Mouse (Mus musculus) heart, adult 8-10 months (tissue): ENCODE results near the gene Fryl. TPM values are rescaled to one million over a fixed set of nuclear protein-coding genes. Genes with fewer than 3 reads are reported as not detected.
"Not testable (repeated sequence)": the region's sequence is repeated elsewhere in the genome, so short reads cannot be mapped to it uniquely, and the experiment has no call there.

Experiments used
- DNase-seq: peaks from one replicate; pipeline ENCODE4 v3.0.0; 2022; ENCODE audit warnings: low spot score
- total RNA-seq, 4 experiments: library from RNA; stranded (reverse); gene quantifications; 2 replicates each; pipeline ENCODE4 v1.2.4; 2022

The Fryl gene
- total RNA-seq, 4 experiments from 2014 or later = 32.7 to 38.8 (median 35.1) TPM

DNA sequence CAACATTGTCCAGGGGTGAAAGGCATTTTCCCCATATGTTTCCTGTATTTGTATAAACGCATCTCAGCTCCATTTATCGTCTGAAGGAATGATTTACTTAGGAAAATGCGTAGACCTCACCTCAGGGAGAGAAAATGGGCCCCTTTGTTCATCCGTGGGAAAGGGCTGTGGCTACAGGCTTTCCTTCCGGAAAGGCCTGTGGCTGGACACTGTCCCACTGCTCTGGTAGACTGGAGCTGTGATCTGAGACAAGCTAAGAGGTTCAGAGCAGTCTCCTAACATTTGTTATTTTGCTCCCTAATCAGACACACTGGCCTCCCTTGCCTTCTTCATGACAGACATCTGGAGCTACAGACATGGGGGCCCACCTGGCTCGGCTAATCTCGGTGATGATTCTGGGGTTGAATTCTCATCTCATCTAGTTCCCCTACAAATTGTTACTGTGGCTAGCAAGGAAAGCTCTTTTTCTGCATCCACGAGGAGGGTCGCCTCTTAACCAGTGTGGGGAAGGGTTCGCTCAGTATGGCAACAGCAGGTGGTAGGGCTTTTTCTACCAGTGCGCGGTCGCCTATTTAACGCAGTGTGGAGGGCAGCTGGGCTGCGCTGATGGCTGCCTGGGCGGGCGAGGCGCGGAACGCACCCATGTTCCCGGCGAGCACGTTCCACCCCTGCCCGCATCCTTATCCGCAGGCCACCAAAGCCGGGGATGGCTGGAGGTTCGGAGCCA, 243.4 kb downstream of the Fryl start:
- not testable (repeated sequence) for DNase-seq

DNA sequence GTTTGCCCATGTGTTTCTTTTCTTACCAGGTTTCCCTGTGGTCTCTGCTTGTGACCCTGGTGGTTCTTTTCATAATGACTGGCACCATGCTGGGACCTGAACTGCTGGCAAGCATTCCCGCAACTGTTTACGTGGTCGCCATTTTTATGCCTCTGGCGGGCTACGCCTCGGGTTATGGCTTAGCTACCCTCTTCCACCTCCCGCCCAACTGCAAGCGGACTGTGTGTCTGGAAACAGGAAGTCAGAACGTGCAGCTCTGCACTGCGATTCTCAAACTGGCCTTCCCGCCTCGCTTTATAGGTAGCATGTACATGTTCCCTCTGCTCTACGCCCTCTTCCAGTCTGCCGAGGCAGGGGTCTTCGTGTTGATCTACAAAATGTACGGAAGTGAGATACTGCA, 244.6 kb downstream of the Fryl start:
- DNase-seq = not testable (repeated sequence)

GRCm38 (mm10) chr5:73008230-73008629, 248.2 kb downstream of the Fryl start:
- DNase-seq = not testable (repeated sequence)

DNA sequence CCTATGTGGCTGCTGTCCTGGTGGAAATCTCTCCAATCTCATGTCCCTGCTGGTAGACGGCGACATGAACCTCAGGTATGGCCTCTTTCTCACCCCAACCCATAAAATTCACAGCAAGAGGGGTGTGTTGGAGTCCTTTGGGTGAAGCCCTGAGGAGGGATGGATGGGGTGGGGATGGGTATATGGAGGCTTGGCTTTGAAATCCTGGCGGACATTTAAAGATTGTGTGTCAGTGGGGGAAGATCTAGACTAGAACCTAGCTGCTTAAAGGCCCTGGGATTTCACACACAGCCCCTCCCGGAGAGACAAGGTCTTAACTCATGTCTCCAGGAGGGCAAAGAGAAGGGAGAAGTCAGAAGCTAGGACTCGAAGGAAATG, 248.8 kb downstream of the Fryl start:
- DNase-seq = no peak

DNA sequence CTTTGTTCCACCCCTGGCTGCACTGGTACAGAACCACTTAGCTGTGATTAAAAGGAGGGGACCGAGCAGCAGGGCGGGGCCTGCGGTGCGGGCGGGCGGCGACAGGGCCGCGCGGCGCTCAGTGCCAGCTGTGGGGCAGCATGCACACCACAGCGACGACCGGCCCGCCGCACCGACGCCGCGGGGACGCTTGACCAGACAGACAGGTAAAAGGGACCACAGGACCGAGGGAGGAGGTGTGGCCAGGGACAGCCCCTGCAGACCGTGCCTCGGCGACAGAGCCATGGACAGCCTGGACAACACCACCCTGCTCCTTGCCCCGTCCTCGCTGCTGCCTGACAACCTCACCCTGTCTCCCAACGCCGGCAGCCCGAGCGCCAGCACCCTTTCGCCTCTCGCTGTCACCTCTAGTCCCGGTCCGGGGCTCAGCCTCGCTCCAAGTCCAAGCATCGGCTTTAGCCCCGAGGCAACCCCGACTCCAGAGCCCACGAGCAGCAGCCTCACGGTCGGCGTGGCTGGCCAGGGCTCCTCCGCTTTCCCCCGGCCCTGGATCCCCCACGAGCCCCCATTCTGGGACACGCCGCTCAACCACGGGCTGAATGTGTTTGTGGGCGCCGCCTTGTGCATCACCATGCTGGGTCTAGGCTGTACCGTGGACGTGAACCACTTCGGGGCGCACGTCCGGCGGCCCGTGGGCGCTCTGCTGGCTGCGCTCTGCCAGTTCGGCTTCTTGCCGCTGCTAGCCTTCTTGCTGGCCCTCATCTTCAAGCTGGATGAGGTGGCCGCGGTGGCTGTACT, 249.4 kb downstream of the Fryl start, which contains the start of gene Slc10a4:
TSS of gene Slc10a4 (plus strand) at position 100 of the 798 bp plus-strand sequence.
- DNase-seq = no peak

DNA sequence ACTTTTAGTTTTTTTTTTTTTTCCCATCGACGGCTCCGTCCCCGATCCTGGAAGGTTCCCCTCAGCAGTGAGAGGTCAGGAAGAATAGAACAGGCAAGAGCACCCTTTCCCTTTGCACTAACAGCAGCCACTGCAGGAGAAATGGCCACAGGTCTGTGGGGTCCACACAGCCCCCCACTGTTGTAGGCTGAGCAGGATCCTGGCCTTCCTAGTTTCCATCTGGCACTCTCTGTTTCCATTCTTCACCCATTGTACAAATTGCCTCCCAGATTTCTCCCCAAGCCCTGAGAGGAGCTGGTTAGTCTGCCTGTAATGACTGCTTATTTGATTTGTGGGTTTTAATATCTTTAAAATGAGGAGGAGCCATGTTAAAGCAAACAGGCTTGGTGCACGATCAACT, 252.4 kb downstream of the Fryl start:
- DNase-seq = no peak

- DNase-seq = not testable (repeated sequence)
These were observed 257.9 kb downstream of the Fryl start for GRCm38 (mm10) chr5:72998546-72998945.

- no peak for DNase-seq
These were observed 261.0 kb downstream of the Fryl start for GRCm38 (mm10) chr5:72995379-72995778.

DNA sequence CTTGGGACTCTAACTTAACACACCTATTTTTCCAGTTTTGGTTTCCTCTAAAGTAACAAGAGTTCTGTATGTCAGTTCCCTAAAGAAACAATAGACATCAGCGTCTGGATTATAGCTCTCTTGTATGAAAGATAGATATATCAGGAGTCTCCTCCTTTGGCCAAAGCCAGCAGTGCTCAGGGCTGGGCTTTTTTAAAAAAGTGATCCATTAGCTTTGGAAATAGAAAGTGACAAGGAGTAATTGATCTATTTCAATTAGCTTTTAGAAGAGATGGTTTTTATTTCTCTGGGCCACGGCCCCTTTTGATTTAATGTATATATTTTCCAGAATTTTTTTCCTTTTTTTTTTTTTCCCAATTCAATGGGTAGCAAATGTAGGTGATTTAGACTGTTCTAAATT, 261.5 kb downstream of the Fryl start:
- no peak for DNase-seq

- DNase-seq = no peak
These were observed 262.0 kb downstream of the Fryl start for GRCm38 (mm10) chr5:72994424-72994823.

DNA sequence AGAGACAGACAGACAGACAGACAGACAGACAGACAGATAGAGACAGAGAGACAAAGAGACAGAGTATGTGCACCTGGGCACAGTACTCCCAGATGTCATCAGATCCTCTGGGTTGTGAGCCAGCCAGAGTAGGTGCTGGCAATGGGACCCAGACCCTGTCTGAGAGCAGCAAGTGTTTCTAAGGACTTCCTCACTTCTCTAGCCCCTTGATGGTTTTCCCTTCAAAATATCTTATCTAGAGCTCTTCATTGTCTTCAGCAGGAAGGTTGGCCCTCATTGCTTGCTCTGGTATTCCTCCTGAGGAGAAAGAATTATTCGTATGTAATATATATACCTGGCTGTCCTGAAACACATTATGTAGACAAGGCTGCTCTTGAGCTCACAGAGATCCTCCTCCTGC, 263.9 kb downstream of the Fryl start:
- no peak for DNase-seq

DNA sequence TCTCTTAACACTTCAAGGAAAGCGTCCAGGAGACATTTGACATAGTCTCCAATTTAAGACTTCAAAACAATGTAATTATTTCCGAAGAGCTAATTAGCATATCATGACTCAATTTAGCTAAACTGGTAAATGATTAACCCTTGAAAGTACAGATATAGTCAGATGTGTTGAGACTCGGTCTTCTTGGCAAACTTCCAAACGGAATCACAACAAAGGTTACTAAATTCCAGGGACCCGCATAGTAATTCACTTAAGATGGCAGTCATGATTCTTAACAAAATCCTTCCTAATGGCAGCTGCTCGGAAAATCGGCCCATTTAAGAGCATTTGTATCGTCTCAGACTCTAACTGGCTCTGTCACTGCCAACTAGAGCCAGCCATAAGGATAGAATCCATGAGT, 266.7 kb downstream of the Fryl start:
- DNase-seq = no peak

- no peak for DNase-seq
These were observed 268.6 kb downstream of the Fryl start for GRCm38 (mm10) chr5:72987786-72988185.

- DNase-seq = peak; percentile 44
These were observed 272.3 kb downstream of the Fryl start for GRCm38 (mm10) chr5:72984091-72984490.

DNA sequence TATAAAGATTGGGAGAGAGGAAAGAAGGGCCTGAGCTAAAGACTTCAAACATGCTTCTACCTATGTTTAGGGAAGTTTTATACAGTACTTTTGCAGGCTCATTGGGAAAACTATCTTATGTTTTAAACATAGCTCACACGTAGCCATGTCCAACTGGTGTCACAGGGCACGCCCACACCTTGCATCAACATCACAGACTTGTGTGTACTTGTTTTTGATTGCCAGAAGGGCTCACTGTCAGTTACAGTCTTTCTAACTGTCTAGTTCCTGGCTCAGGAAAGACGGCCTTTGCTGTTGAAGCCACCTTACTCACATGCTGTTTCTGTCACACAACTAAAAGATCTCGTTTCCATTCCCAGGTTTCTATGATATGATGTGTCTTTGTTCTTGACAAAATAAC, 279.9 kb downstream of the Fryl start:
- DNase-seq = no peak

DNA sequence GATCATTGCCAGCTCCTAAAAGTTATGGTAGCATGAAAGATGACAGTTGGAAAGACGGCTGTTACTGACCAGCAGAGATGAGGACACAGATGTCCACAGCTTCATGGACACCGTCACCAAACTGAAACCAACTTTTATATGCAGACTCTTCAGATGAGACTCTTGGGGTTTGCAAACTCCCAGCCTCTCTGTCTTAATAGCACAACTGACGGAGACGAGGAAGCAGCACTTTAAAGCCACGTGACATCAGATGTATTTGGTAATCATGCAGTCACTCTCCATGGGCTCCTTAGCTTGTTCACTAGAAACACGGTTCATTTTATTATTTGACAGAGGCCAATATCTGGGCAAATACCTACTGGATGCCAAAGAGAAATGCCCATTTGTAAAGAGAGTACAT, 280.4 kb downstream of the Fryl start:
- no peak for DNase-seq

DNA sequence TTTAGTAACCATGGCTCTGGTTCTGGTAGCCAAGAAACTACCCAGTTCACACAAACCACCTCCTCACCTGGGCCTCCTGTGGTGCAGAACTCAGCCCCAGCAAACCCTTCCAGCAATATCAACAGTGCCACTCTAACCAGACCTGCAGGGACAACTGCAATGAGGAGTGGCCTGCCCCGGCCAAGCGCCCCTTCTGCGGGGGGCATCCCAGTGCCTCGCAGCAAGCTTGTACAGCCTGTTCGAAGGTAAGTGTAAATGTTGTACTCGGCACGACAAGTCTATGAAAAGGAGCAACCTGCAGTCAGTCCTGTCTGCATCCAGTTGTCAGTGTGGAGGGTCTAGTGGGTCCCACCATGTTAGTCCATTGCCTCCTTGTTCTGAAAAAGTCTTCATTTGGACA, 281.8 kb downstream of the Fryl start, which contains the start of gene Gm10135:
TSS of gene Gm10135 (minus strand) at position 101 of the 400 bp plus-strand sequence.
- DNase-seq = no peak

- no peak for DNase-seq
These were observed 283.5 kb downstream of the Fryl start for GRCm38 (mm10) chr5:72972934-72973333.

- no peak for DNase-seq
These were observed 284.0 kb downstream of the Fryl start for GRCm38 (mm10) chr5:72972435-72972834.
